Mouse (Mus musculus): ENCODE measurements around the gene Inpp5d. TPM values are rescaled to one million over a fixed set of nuclear protein-coding genes. Genes with fewer than 3 reads are reported as not detected.

Inpp5d gene
- polyA plus RNA-seq, 1 experiment from 2014 or later: 3.9 TPM

DNA sequence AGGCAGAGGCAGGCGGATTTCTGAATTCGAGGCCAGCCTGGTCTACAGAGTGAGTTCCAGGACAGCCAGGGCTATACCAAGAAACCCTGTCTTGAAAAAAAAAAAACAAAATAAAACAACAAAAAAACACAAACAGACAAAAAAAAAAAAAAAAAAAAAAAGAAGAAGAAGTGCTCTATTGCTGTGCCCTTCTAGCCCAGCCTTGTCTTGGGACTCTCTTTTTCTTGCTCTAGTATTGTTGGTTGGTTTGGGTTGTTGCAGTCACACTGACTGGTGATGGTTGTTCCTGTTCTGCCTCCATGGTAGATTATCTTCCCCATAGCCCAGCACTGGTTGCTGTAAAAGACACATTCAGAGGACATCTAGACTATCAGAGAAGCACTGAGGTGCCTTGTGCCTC is 149.2 kb downstream of the Inpp5d start:
- H3K36me3 ChIP-seq: peaks cover 90% of the 10 kb centered on the region
- no peak overlapping the region for H3K27ac ChIP-seq (replicated peaks)
- ATAC-seq (replicated peaks): no peak
- no peak overlapping the region for H3K4me2 ChIP-seq (replicated peaks)
- 100% methylated on average over 2 of the region's 2 CpGs for WGBS
- H3K9me3 ChIP-seq: no peaks in the 10 kb centered on the region
- H3K4me3 ChIP-seq: no peak overlapping the region
- H3K4me1 ChIP-seq: no peaks in the 10 kb centered on the region
- H3K27me3 ChIP-seq: no peaks in the 10 kb centered on the region
- H3K9ac ChIP-seq (replicated peaks): no peak overlapping the region

Other genes with a start within 250 kb of the Inpp5d start
- 6.0 and 11.8 TPM in 2 replicates for gene Kcnj13, start 225.6 kb upstream of the Inpp5d start, polyA plus RNA-seq (2015; fragmentation: Nextera tagmentation; extraction: Ambion mirVana)
- 0.45 TPM in 1 of 2 replicates, not detected in the other for gene Snorc, start 150.0 kb upstream of the Inpp5d start, polyA plus RNA-seq (2015; fragmentation: Nextera tagmentation; extraction: Ambion mirVana)
- 0.62 TPM in 1 of 2 replicates, not detected in the other for gene Neu2, start 110.4 kb upstream of the Inpp5d start, polyA plus RNA-seq (2015; fragmentation: Nextera tagmentation; extraction: Ambion mirVana)
- 20.8 and 21.9 TPM in 2 replicates for gene Ngef, start 46.4 kb upstream of the Inpp5d start, polyA plus RNA-seq (2015; fragmentation: Nextera tagmentation; extraction: Ambion mirVana)
- 60.2 and 64.0 TPM in 2 replicates for gene Atg16l1, start 135.6 kb downstream of the Inpp5d start, polyA plus RNA-seq (2015; fragmentation: Nextera tagmentation; extraction: Ambion mirVana)
- gene Sag, start 183.4 kb downstream of the Inpp5d start, polyA plus RNA-seq (2015; fragmentation: Nextera tagmentation; extraction: Ambion mirVana): 1.8 and 2.4 TPM in 2 replicates
- 47.1 and 50.2 TPM in 2 replicates for gene Dgkd, start 233.0 kb downstream of the Inpp5d start, polyA plus RNA-seq (2015; fragmentation: Nextera tagmentation; extraction: Ambion mirVana)

Measured in forebrain, embryonic 15.5 days (tissue).